Mouse (Mus musculus) bone marrow, adult 2 months (tissue): Measurements from ENCODE around the gene Aldh16a1. TPM values are rescaled to one million over a fixed set of nuclear protein-coding genes. Genes with fewer than 3 reads are reported as not detected.

Experiments used
- H3K27ac ChIP-seq: fragments of 200-500 bp; 2 replicates; pipeline ENCODE4 v1.5.1; 2012; ENCODE audit warnings: low read depth, mild to moderate bottlenecking, control low read depth, inconsistent platforms, low read length; ENCODE audit not compliant: control insufficient read depth, poor library complexity, insufficient read depth
- H3K4me1 ChIP-seq: fragments of 200-500 bp; 2 replicates; pipeline ENCODE4 v1.6.1; 2011; ENCODE audit warnings: low read length; ENCODE audit not compliant: control insufficient read depth, insufficient read depth
- H3K4me3 ChIP-seq: fragments of 200-500 bp; replicated peaks from 2 replicates; pipeline ENCODE3; 2011; ENCODE audit warnings: mild to moderate bottlenecking, low read depth, low read length, control low read depth; ENCODE audit not compliant: control insufficient read depth
- CTCF ChIP-seq: fragments of 200-500 bp; IDR thresholded peaks from 2 replicates; pipeline ENCODE4 v1.5.1; 2011; ENCODE audit warnings: low read length, control low read depth; ENCODE audit not compliant: control insufficient read depth, insufficient read depth
- POLR2A ChIP-seq: fragments of 200-500 bp; IDR thresholded peaks from 2 replicates; pipeline ENCODE4 v1.6.1; 2011; ENCODE audit warnings: low read depth, mild to moderate bottlenecking, control low read depth, low read length, borderline replicate concordance; ENCODE audit not compliant: control insufficient read depth
- WGBS: fragments of 180-500 bp; shearing (Covaris S2); methylation state at CpG from one replicate; pipeline ENCODE4 v1.1.7; 2018; 5-methylcytosine and 5-hydroxymethylcytosine counted together
- polyA plus RNA-seq: library from polyadenylated mRNA; stranded (reverse); fragments of >200 nt; gene quantifications from 2 replicates; pipeline ENCODE4 v1.2.4, GENCODE M21; 2011; ENCODE audit warnings: low replicate concordance; ENCODE audit not compliant: missing spikeins, insufficient read depth, insufficient read length

Gene Aldh16a1
- polyA plus RNA-seq, 1 experiment = 113 TPM

GRCm38 (mm10) chr7:45139904-45140723 lies 14.3 kb downstream of the Aldh16a1 start:
- no peak for TF ChIP-seq CTCF
- H3K4me3 ChIP-seq = no peak overlapping the region
- H3K4me1 ChIP-seq = peaks cover 5% of the 10 kb centered on the region; the same call in 1 of the 2 replicates
- WGBS = 70% methylated on average over 8 of the region's 8 CpGs
- H3K27ac ChIP-seq = no peak overlapping the region

DNA sequence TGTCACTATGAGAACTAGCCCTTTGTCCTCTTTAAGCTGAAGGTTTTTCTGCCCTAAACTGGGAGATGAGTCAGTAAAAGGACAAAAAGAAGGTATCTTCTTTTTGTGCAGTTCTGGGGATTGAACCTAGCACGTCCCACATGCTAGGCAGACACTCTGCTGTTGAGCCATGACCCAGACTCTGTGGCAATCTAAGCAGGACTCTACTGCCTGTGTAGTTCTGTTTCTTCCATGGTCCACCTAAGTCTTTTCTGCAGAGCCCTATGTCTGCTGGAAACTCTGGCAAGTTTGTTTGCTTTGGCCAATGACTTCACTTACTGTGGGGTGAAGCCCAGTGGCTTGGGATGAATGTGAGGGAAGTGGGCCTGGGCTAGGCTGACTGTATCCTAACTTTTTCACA lies 16.0 kb downstream of the Aldh16a1 start:
- WGBS = 64% methylated on average over 1 of the region's 1 CpGs
- TF ChIP-seq POLR2A = no peak
- TF ChIP-seq CTCF = no peak
- H3K4me3 ChIP-seq = no peak overlapping the region
- H3K27ac ChIP-seq = no peak overlapping the region
- H3K4me1 ChIP-seq = peaks cover 5% of the 10 kb centered on the region; the same call in 1 of the 2 replicates

- no peak overlapping the region for H3K27ac ChIP-seq
Measured at GRCm38 (mm10) chr7:45137171-45138006, 17.0 kb downstream of the Aldh16a1 start.

DNA sequence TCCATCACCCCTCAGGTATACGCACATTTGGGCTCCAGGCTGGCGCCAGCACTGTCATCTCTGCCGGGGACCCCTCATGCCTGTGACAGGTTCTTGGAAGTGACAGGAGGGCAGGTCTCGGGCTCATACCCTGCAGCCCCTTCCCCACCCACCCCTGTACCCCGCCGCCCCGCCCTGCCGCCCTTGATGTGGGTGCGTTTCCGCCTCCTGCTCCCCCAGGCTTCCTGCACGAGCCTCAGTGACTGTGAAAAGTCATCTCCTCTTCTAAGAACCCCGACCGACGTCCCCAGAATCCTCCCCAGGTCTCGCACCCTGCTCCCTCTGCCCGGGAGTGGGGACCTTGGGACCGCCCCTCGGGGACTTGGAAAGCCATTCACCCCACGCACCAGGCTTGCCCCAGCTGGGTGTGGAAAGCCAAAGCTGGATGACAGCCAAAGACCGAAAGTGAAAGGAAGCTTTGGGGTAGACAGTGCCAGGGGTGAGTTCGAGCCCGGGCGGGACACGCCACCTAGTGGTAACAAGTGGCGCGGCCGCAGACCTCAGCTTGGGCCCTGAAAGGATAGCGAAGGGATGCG lies 18.3 kb downstream of the Aldh16a1 start, which contains the start of the genes Gm45713 and Flt3l:
TSS of gene Gm45713 (minus strand) at position 239 of the 575 bp plus-strand sequence.
TSS of gene Flt3l (minus strand) at position 440 of the 575 bp plus-strand sequence.
- Histone ChIP-seq H3K4me1 (peaks cover 5% of the 10 kb centered on the region; the same call in 1 of the 2 replicates), H3K27ac (peak within 1 kb of the TSS; percentile 87), H3K4me3 (peak within 1 kb of the TSS; percentile 94)
- under 1% methylated on average over 29 of the region's 29 CpGs for WGBS
- peak; percentile 33; the same call in 1 of the 2 replicates for TF ChIP-seq POLR2A
- TF ChIP-seq CTCF = peak; percentile 99

More at GRCm38 (mm10) chr7:45137171-45138006, 17.0 kb downstream of the Aldh16a1 start:
- Histone ChIP-seq H3K4me3 (no peak overlapping the region), H3K4me1 (peaks cover 5% of the 10 kb centered on the region; the same call in 1 of the 2 replicates)
- WGBS = 12% methylated on average over 12 of the region's 12 CpGs
- TF ChIP-seq CTCF = no peak
- no peak for TF ChIP-seq POLR2A

- peaks cover 5% of the 10 kb centered on the region; the same call in 1 of the 2 replicates for H3K4me1 ChIP-seq
Measured at GRCm38 (mm10) chr7:45135370-45135769, 19.0 kb downstream of the Aldh16a1 start.

GRCm38 (mm10) chr7:45134544-45135026 lies 19.8 kb downstream of the Aldh16a1 start:
- H3K4me3 ChIP-seq = no peak overlapping the region
- H3K27ac ChIP-seq = no peak overlapping the region
- H3K4me1 ChIP-seq = peaks cover 5% of the 10 kb centered on the region; the same call in 1 of the 2 replicates
- 18% methylated on average over 12 of the region's 12 CpGs for WGBS
- TF ChIP-seq CTCF (no peak), POLR2A (no peak)

More at GRCm38 (mm10) chr7:45135370-45135769, 19.0 kb downstream of the Aldh16a1 start:
- TF ChIP-seq CTCF = no peak
- TF ChIP-seq POLR2A = no peak
- Histone ChIP-seq H3K4me3 (peak overlapping the region; percentile 94), H3K27ac (peak overlapping the region; percentile 35)
- WGBS = 58% methylated on average over 3 of the region's 3 CpGs

GRCm38 (mm10) chr7:45133446-45134159 lies 20.8 kb downstream of the Aldh16a1 start:
- peaks cover 5% of the 10 kb centered on the region; the same call in 1 of the 2 replicates for H3K4me1 ChIP-seq
- TF ChIP-seq CTCF (peak; percentile 23; the same call in 1 of the 2 replicates), POLR2A (no peak)
- no peak overlapping the region for H3K4me3 ChIP-seq
- H3K27ac ChIP-seq = no peak overlapping the region
- WGBS = 86% methylated on average over 8 of the region's 8 CpGs
